In the genomic region with DNA sequence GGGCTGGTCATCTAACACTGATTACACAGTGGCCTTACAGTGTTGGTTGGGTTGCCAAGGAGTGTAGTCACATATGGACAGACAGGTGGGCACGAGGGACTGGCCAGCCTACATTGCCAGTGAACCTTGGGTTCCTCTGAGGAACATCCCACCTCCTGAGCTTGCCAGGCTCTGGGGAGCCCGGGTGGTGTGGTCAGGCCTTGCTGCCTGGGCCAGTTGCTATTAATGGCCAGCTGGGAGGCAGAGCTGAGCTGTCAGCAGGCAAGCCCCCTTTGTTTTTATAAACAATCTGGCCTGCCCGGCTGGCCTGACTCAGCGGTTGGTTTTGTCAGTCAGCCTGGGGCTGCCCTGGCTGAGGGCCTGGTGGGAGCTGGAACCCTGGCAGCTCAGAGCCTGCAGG, we compare ENCODE assay signal across 9 mouse cellular contexts. TPM values are rescaled to one million over a fixed set of nuclear protein-coding genes. Genes with fewer than 3 reads are reported as not detected.
DNase-seq lines count a peak whose midpoint lies in the region; ATAC-seq and TF ChIP-seq lines count a peak whose summit lies in the region.
"Had no signal": no experiment of that assay in that cellular context is flagged by ENCODE, and none has a peak within 500 bp of the region (broad histone marks: within the 10 kb centered on the region; RNA-seq: fewer than 3 reads in every experiment).

No protein-coding gene starts in this region.

- TF ChIP-seq EP300 in lung, postnatal 0 days (IDR thresholded peaks at IDR 0.05): no peak

- no peaks in the 10 kb centered on the region for H3K36me3 ChIP-seq in lung, postnatal 0 days (ENCODE audit: insufficient read depth, low read length)
- H3K36me3 ChIP-seq in forebrain, embryonic 16.5 days (ENCODE audit: control insufficient read depth, insufficient read depth): no peaks in the 10 kb centered on the region

- no peak overlapping the region for H3K9ac ChIP-seq in lung, postnatal 0 days (replicated peaks; ENCODE audit: low read depth)
- H3K9ac ChIP-seq in forebrain, embryonic 16.5 days (replicated peaks; ENCODE audit: low read depth, low read length): no peak overlapping the region

- no peak overlapping the region for H3K27ac ChIP-seq in lung, postnatal 0 days (ENCODE audit: low read length)
- no peak overlapping the region for H3K27ac ChIP-seq in forebrain, embryonic 16.5 days (ENCODE audit: low read length)
- H3K27ac ChIP-seq: macrophage had no signal

- TF ChIP-seq POLR2A in lung, adult 2 months (IDR thresholded peaks at IDR 0.05; ENCODE audit: borderline replicate concordance, extremely low read depth, low read depth, low read length): no peak

- peaks cover 24% of the 10 kb centered on the region for H3K4me1 ChIP-seq in lung, postnatal 0 days (ENCODE audit: insufficient read depth, low read depth, low read length)
- H3K4me1 ChIP-seq in lung, adult 2 months (ENCODE audit: control insufficient read depth, insufficient read depth, low read length): peaks cover 16% of the 10 kb centered on the region; the same call in 1 of the 2 replicates
- H3K4me1 ChIP-seq in forebrain, embryonic 16.5 days (replicated peaks; ENCODE audit: control insufficient read depth, insufficient read depth, low read length): peaks cover 41% of the 10 kb centered on the region

- H3K9me3 ChIP-seq in lung, postnatal 0 days (ENCODE audit: low read length): no peaks in the 10 kb centered on the region
- no peaks in the 10 kb centered on the region for H3K9me3 ChIP-seq in forebrain, embryonic 16.5 days (ENCODE audit: control insufficient read depth, low read length)

- peak; percentile 55 for DNase-seq in lung, postnatal 0 days (ENCODE audit: low spot score)
- no peak for DNase-seq in lung, adult 2 months
- peak; percentile 51 for DNase-seq in cerebellum, adult 9-10 months
- peak; percentile 56 for DNase-seq in liver
- no peak for DNase-seq in frontal cortex, postnatal 14 days (ENCODE audit: low spot score in 2 of 2)
- no peak for DNase-seq in kidney, postnatal 14 days
- no peak for DNase-seq in right cerebral cortex, postnatal 14 days

- no peak overlapping the region for H3K4me2 ChIP-seq in lung, postnatal 0 days (replicated peaks; ENCODE audit: low read depth, low read length)
- H3K4me2 ChIP-seq in forebrain, embryonic 16.5 days (ENCODE audit: low read length): no peak overlapping the region

- TF ChIP-seq CTCF in lung, postnatal 0 days (IDR thresholded peaks at IDR 0.05): no peak
- no peak for TF ChIP-seq CTCF in lung, adult 2 months (IDR thresholded peaks at IDR 0.05; ENCODE audit: insufficient read depth, low read length)

- no peaks in the 10 kb centered on the region for H3K27me3 ChIP-seq in lung, postnatal 0 days (replicated peaks; ENCODE audit: insufficient read depth, low read length)
- no peaks in the 10 kb centered on the region for H3K27me3 ChIP-seq in forebrain, embryonic 16.5 days (replicated peaks; ENCODE audit: control insufficient read depth, insufficient read depth, low read length)

- H3K4me3 ChIP-seq in lung, postnatal 0 days (ENCODE audit: low read depth, low read length): no peak overlapping the region
- no peak overlapping the region for H3K4me3 ChIP-seq in lung, adult 2 months (replicated peaks; ENCODE audit: extremely low read depth, low read depth, low read length)
- H3K4me3 ChIP-seq in forebrain, embryonic 16.5 days (replicated peaks; ENCODE audit: low read length): no peak overlapping the region

- ATAC-seq in lung, postnatal 0 days: 0 out of 2 replicates have a peak, but pooled peaks have one; percentile 15
- peak; percentile 4; the same call in 1 of the 2 replicates for ATAC-seq in forebrain, embryonic 16.5 days

- WGBS in lung, postnatal 0 days: 39% methylated on average over 4 of the region's 4 CpGs
- 31% methylated on average over 4 of the region's 4 CpGs for WGBS in lung, adult 2 months
- 13% methylated on average over 4 of the region's 4 CpGs for WGBS in forebrain, embryonic 16.5 days

RNA-seq across cellular contexts. Expression of a gene that starts 4.6 kb away (rescaled TPM):
- 12.8 and 15.2 TPM in 2 replicates for polyA plus RNA-seq in lung, postnatal 0 days (2015; fragmentation: Nextera tagmentation; extraction: Ambion mirVana)
- polyA plus RNA-seq in lung, adult 2 months (2012; rRNA removed): 89.5 and 92.5 TPM in 2 replicates
- 23.3 and 23.4 TPM in 2 replicates for polyA plus RNA-seq in forebrain, embryonic 16.5 days (2015; fragmentation: Nextera tagmentation; extraction: Ambion mirVana)

RNA-seq across cellular contexts. Expression of a gene that starts 25.0 kb away (rescaled TPM):
- polyA plus RNA-seq in lung, postnatal 0 days (2015; fragmentation: Nextera tagmentation; extraction: Ambion mirVana): 64.3 and 68.6 TPM in 2 replicates
- polyA plus RNA-seq in lung, adult 2 months (2012; rRNA removed): 40.2 and 46.8 TPM in 2 replicates
- polyA plus RNA-seq in forebrain, embryonic 16.5 days (2015; fragmentation: Nextera tagmentation; extraction: Ambion mirVana): 156 TPM in 2 replicates

RNA-seq across cellular contexts. Expression of a gene that starts 47.4 kb away (rescaled TPM):
- not detected in 2 replicates for polyA plus RNA-seq in lung, postnatal 0 days (2015; fragmentation: Nextera tagmentation; extraction: Ambion mirVana)
- polyA plus RNA-seq in lung, adult 2 months (2012; rRNA removed): 0.14 and 0.15 TPM in 2 replicates
- polyA plus RNA-seq in forebrain, embryonic 16.5 days (2015; fragmentation: Nextera tagmentation; extraction: Ambion mirVana): 0.68 and 0.75 TPM in 2 replicates
- polyA plus RNA-seq: macrophage had no signal

Comparison
In these comparisons a context has a peak if more than half of its experiments do, and no peak if none do; other contexts are left out.
1. DNase-seq: peak in lung, postnatal 0 days (single experiment), cerebellum, adult 9-10 months (single experiment) and liver (single experiment); none in lung, adult 2 months (single experiment), frontal cortex, postnatal 14 days (0 of 2), kidney, postnatal 14 days (single experiment) and right cerebral cortex, postnatal 14 days (single experiment).